Mouse (Mus musculus): ENCODE results near the gene Tspan14. TPM values are rescaled to one million over a fixed set of nuclear protein-coding genes. Genes with fewer than 3 reads are reported as not detected.

Tspan14 gene
- polyA plus RNA-seq, 1 experiment, result 4.9 TPM

GRCm38 (mm10) chr14:40919521-40919920, 47.1 kb downstream of the Tspan14 start:
- no peak for TF ChIP-seq GATA1 (IDR thresholded peaks at IDR 0.05; ENCODE audit: low read length)

- no peak for TF ChIP-seq GATA1 (IDR thresholded peaks at IDR 0.05; ENCODE audit: low read length)
Observed at GRCm38 (mm10) chr14:40918477-40918876, 48.1 kb downstream of the Tspan14 start.

GRCm38 (mm10) chr14:40917632-40918031, 49.0 kb downstream of the Tspan14 start:
- TF ChIP-seq GATA1 (IDR thresholded peaks at IDR 0.05; ENCODE audit: low read length), result no peak

- TF ChIP-seq GATA1 (IDR thresholded peaks at IDR 0.05; ENCODE audit: low read length), result no peak
Observed at GRCm38 (mm10) chr14:40916667-40917066, 49.9 kb downstream of the Tspan14 start.

GRCm38 (mm10) chr14:40915838-40916237, 50.8 kb downstream of the Tspan14 start:
- no peak for TF ChIP-seq GATA1 (IDR thresholded peaks at IDR 0.05; ENCODE audit: low read length)

GRCm38 (mm10) chr14:40914701-40915100, 51.9 kb downstream of the Tspan14 start:
- no peak for TF ChIP-seq GATA1 (IDR thresholded peaks at IDR 0.05; ENCODE audit: low read length)

GRCm38 (mm10) chr14:40913709-40914108, 52.9 kb downstream of the Tspan14 start:
- no peak for TF ChIP-seq GATA1 (IDR thresholded peaks at IDR 0.05; ENCODE audit: low read length)

GRCm38 (mm10) chr14:40911529-40911928, 55.1 kb downstream of the Tspan14 start:
- no peak for TF ChIP-seq GATA1 (IDR thresholded peaks at IDR 0.05; ENCODE audit: low read length)

- TF ChIP-seq GATA1 (IDR thresholded peaks at IDR 0.05; ENCODE audit: low read length), result no peak
Observed at GRCm38 (mm10) chr14:40908763-40909162, 57.8 kb downstream of the Tspan14 start.

- TF ChIP-seq GATA1 (IDR thresholded peaks at IDR 0.05; ENCODE audit: low read length), result no peak
Observed at GRCm38 (mm10) chr14:40906770-40907169, 59.8 kb downstream of the Tspan14 start.

- no peak for TF ChIP-seq GATA1 (IDR thresholded peaks at IDR 0.05; ENCODE audit: low read length)
Observed at GRCm38 (mm10) chr14:40905813-40906212, 60.8 kb downstream of the Tspan14 start.

- no peak for TF ChIP-seq GATA1 (IDR thresholded peaks at IDR 0.05; ENCODE audit: low read length)
Observed at GRCm38 (mm10) chr14:40902307-40903055, 64.1 kb downstream of the Tspan14 start.

- TF ChIP-seq GATA1 (IDR thresholded peaks at IDR 0.05; ENCODE audit: low read length), result no peak
Observed at GRCm38 (mm10) chr14:40900267-40900666, 66.3 kb downstream of the Tspan14 start.

- TF ChIP-seq GATA1 (IDR thresholded peaks at IDR 0.05; ENCODE audit: low read length), result no peak
Observed at GRCm38 (mm10) chr14:40897916-40898315, 68.7 kb downstream of the Tspan14 start.

GRCm38 (mm10) chr14:40895681-40896080, 70.9 kb downstream of the Tspan14 start:
- no peak for TF ChIP-seq GATA1 (IDR thresholded peaks at IDR 0.05; ENCODE audit: low read length)

- TF ChIP-seq GATA1 (IDR thresholded peaks at IDR 0.05; ENCODE audit: low read length), result no peak
Observed at GRCm38 (mm10) chr14:40894576-40895247, 71.9 kb downstream of the Tspan14 start.

GRCm38 (mm10) chr14:40893884-40894283, 72.7 kb downstream of the Tspan14 start:
- TF ChIP-seq GATA1 (IDR thresholded peaks at IDR 0.05; ENCODE audit: low read length), result no peak
